Mouse (Mus musculus): ENCODE measurements at regions not wholly inside any gene's neighbourhood (a gene's known extent, or its start where the extent isn't known, plus 50 kb on each side); places are given as distances from the start of the nearest gene placed in this dataset.

GRCm38 (mm10) chr4:105974948-105975347, 185.3 kb downstream of the Gm12728 start:
- no peak for DNase-seq
- no peak for TF ChIP-seq POLR2A (IDR thresholded peaks at IDR 0.05; ENCODE audit: insufficient read depth, low read depth, low read length)
- TF ChIP-seq CTCF (IDR thresholded peaks at IDR 0.05), result no peak
- TF ChIP-seq EP300 (IDR thresholded peaks at IDR 0.05; ENCODE audit: insufficient read depth, low read depth, low read length), result no peak
- H3K4me1 ChIP-seq (ENCODE audit: control insufficient read depth, insufficient read depth, low read length), result no peaks in the 10 kb centered on the region; the same call in 1 of the 2 replicates
- no peak overlapping the region for H3K27ac ChIP-seq
- H3K4me3 ChIP-seq, result no peak overlapping the region
- H3K27me3 ChIP-seq (ENCODE audit: control insufficient read depth, insufficient read depth, low read length), result no peaks in the 10 kb centered on the region
- no peaks in the 10 kb centered on the region for H3K36me3 ChIP-seq (ENCODE audit: control insufficient read depth, insufficient read depth, low read length)
- 62% methylated on average over 4 of the region's 4 CpGs for WGBS
- intact Hi-C loops (cut with DNase I), result no loop called here
- H3K9ac ChIP-seq (ENCODE audit: low read depth, low read length), result no peak overlapping the region
- no peaks in the 10 kb centered on the region for H3K79me2 ChIP-seq (replicated peaks; ENCODE audit: control insufficient read depth, insufficient read depth, low read length)

- no peak overlapping the region for H3K4me3 ChIP-seq
- no peaks in the 10 kb centered on the region for H3K27me3 ChIP-seq (ENCODE audit: control insufficient read depth, insufficient read depth, low read length)
- TF ChIP-seq EP300 (IDR thresholded peaks at IDR 0.05; ENCODE audit: insufficient read depth, low read depth, low read length), result no peak
- TF ChIP-seq CTCF (IDR thresholded peaks at IDR 0.05), result no peak
- TF ChIP-seq POLR2A (IDR thresholded peaks at IDR 0.05; ENCODE audit: insufficient read depth, low read depth, low read length), result no peak
- no peaks in the 10 kb centered on the region; the same call in 1 of the 2 replicates for H3K4me1 ChIP-seq (ENCODE audit: control insufficient read depth, insufficient read depth, low read length)
- H3K9ac ChIP-seq (ENCODE audit: low read depth, low read length), result no peak overlapping the region
- H3K79me2 ChIP-seq (replicated peaks; ENCODE audit: control insufficient read depth, insufficient read depth, low read length), result no peaks in the 10 kb centered on the region
- H3K36me3 ChIP-seq (ENCODE audit: control insufficient read depth, insufficient read depth, low read length), result no peaks in the 10 kb centered on the region
- H3K27ac ChIP-seq, result no peak overlapping the region
- intact Hi-C loops (cut with DNase I), result no loop called here
- 79% methylated on average over 5 of the region's 5 CpGs for WGBS
- no peak for DNase-seq
Observed at GRCm38 (mm10) chr4:105979048-105979447, 189.4 kb downstream of the Gm12728 start.

GRCm38 (mm10) chr4:105983018-105983417, 193.3 kb downstream of the Gm12728 start:
- H3K79me2 ChIP-seq (replicated peaks; ENCODE audit: control insufficient read depth, insufficient read depth, low read length), result no peaks in the 10 kb centered on the region
- H3K27ac ChIP-seq, result no peak overlapping the region
- H3K9ac ChIP-seq (ENCODE audit: low read depth, low read length), result no peak overlapping the region
- H3K4me3 ChIP-seq, result no peak overlapping the region
- no peaks in the 10 kb centered on the region for H3K27me3 ChIP-seq (ENCODE audit: control insufficient read depth, insufficient read depth, low read length)
- H3K4me1 ChIP-seq (ENCODE audit: control insufficient read depth, insufficient read depth, low read length), result no peaks in the 10 kb centered on the region; the same call in none of the 2 replicates
- DNase-seq, result peak in 1 of 2 experiments; percentile 16
- TF ChIP-seq CTCF (IDR thresholded peaks at IDR 0.05) (no peak), POLR2A (IDR thresholded peaks at IDR 0.05; ENCODE audit: insufficient read depth, low read depth, low read length) (no peak), EP300 (IDR thresholded peaks at IDR 0.05; ENCODE audit: insufficient read depth, low read depth, low read length) (no peak)
- intact Hi-C loops (cut with DNase I), result no loop called here
- 73% methylated on average over 1 of the region's 1 CpGs for WGBS
- H3K36me3 ChIP-seq (ENCODE audit: control insufficient read depth, insufficient read depth, low read length), result no peaks in the 10 kb centered on the region

- TF ChIP-seq EP300 (IDR thresholded peaks at IDR 0.05; ENCODE audit: insufficient read depth, low read depth, low read length), result no peak
- TF ChIP-seq CTCF (IDR thresholded peaks at IDR 0.05), result no peak
- no peak for TF ChIP-seq POLR2A (IDR thresholded peaks at IDR 0.05; ENCODE audit: insufficient read depth, low read depth, low read length)
- 71% methylated on average over 5 of the region's 5 CpGs for WGBS
- H3K27me3 ChIP-seq (ENCODE audit: control insufficient read depth, insufficient read depth, low read length), result no peaks in the 10 kb centered on the region
- H3K4me3 ChIP-seq, result no peak overlapping the region
- no peaks in the 10 kb centered on the region; the same call in 1 of the 2 replicates for H3K4me1 ChIP-seq (ENCODE audit: control insufficient read depth, insufficient read depth, low read length)
- no peak overlapping the region for H3K9ac ChIP-seq (ENCODE audit: low read depth, low read length)
- no peak overlapping the region for H3K27ac ChIP-seq
- intact Hi-C loops (cut with DNase I), result no loop called here
- no peaks in the 10 kb centered on the region for H3K36me3 ChIP-seq (ENCODE audit: control insufficient read depth, insufficient read depth, low read length)
- DNase-seq, result no peak
- no peaks in the 10 kb centered on the region for H3K79me2 ChIP-seq (replicated peaks; ENCODE audit: control insufficient read depth, insufficient read depth, low read length)
Observed at GRCm38 (mm10) chr4:105987963-105988602, 198.4 kb downstream of the Gm12728 start.

GRCm38 (mm10) chr4:105992581-105993127, 203.0 kb downstream of the Gm12728 start:
- H3K79me2 ChIP-seq (replicated peaks; ENCODE audit: control insufficient read depth, insufficient read depth, low read length), result no peaks in the 10 kb centered on the region
- peaks cover 1% of the 10 kb centered on the region; the same call in 1 of the 2 replicates for H3K4me1 ChIP-seq (ENCODE audit: control insufficient read depth, insufficient read depth, low read length)
- peak; percentile 33 to 34 for DNase-seq
- H3K27me3 ChIP-seq (ENCODE audit: control insufficient read depth, insufficient read depth, low read length), result no peaks in the 10 kb centered on the region
- H3K4me3 ChIP-seq, result no peak overlapping the region
- no peak overlapping the region for H3K9ac ChIP-seq (ENCODE audit: low read depth, low read length)
- no peak for TF ChIP-seq POLR2A (IDR thresholded peaks at IDR 0.05; ENCODE audit: insufficient read depth, low read depth, low read length)
- TF ChIP-seq EP300 (IDR thresholded peaks at IDR 0.05; ENCODE audit: insufficient read depth, low read depth, low read length), result no peak
- no peak for TF ChIP-seq CTCF (IDR thresholded peaks at IDR 0.05)
- 69% methylated on average over 6 of the region's 6 CpGs for WGBS
- no peak overlapping the region; the same call in 1 of the 2 replicates for H3K27ac ChIP-seq
- no peaks in the 10 kb centered on the region for H3K36me3 ChIP-seq (ENCODE audit: control insufficient read depth, insufficient read depth, low read length)
- intact Hi-C loops (cut with DNase I), result no loop called here

- Histone ChIP-seq H3K36me3 (ENCODE audit: control insufficient read depth, insufficient read depth, low read length) (no peaks in the 10 kb centered on the region), H3K4me3 (no peak overlapping the region), H3K4me1 (ENCODE audit: control insufficient read depth, insufficient read depth, low read length) (peaks cover 1% of the 10 kb centered on the region; the same call in 1 of the 2 replicates), H3K79me2 (replicated peaks; ENCODE audit: control insufficient read depth, insufficient read depth, low read length) (no peaks in the 10 kb centered on the region), H3K9ac (ENCODE audit: low read depth, low read length) (no peak overlapping the region), H3K27ac (peak overlapping the region; percentile 47), H3K27me3 (ENCODE audit: control insufficient read depth, insufficient read depth, low read length) (no peaks in the 10 kb centered on the region)
- intact Hi-C loops (cut with DNase I), result no loop called here
- WGBS, result 57% methylated on average over 14 of the region's 14 CpGs
- no peak for TF ChIP-seq CTCF (IDR thresholded peaks at IDR 0.05)
- no peak for TF ChIP-seq POLR2A (IDR thresholded peaks at IDR 0.05; ENCODE audit: insufficient read depth, low read depth, low read length)
- TF ChIP-seq EP300 (IDR thresholded peaks at IDR 0.05; ENCODE audit: insufficient read depth, low read depth, low read length), result no peak
- DNase-seq, result peak; percentile 34 to 49
Observed at GRCm38 (mm10) chr4:105994390-105994798, 204.7 kb downstream of the Gm12728 start.
